Mouse (Mus musculus): Measurements from ENCODE around the gene Cadps.

DNA sequence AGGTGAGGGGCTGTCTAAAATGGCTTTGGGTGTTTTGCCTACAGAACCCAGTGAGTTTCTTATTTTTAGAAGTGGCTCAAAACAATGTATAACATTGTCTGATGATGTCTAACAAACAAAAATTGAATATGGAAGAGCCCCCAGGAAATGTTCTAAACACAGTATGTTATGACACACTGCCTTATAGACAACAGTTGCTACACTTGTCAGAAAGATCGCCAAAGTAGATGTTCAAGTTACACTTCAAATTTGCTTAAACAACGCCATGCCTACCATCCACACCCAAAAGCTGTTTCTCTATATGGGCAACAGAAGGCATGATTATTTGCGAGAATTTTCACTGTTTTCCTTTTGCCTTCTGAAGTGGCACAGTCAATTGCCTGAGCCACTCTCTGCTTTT is 10.8 kb downstream of the Cadps start:
- TF ChIP-seq CTCF (IDR thresholded peaks at IDR 0.05; ENCODE audit: low read depth, low read length) = no peak
- no peak for TF ChIP-seq POLR2A (IDR thresholded peaks at IDR 0.05; ENCODE audit: extremely low read depth, insufficient read depth, low read length)
